Mouse (Mus musculus) liver, adult 2 months (tissue): ENCODE results near the gene Olfr1047. TPM values are rescaled to one million over a fixed set of nuclear protein-coding genes. Genes with fewer than 3 reads are reported as not detected.

Experiments
- DNase-seq: peaks from one replicate; pipeline ENCODE4 v3.0.0-alpha.2; 2011; ENCODE audit warnings: low read depth, low spot score; ENCODE audit errors: extremely low read depth
- H3K27ac ChIP-seq: fragments of 200-500 bp; replicated peaks from 2 replicates; pipeline ENCODE4 v1.5.1; 2012; ENCODE audit warnings: low read depth, mild to moderate bottlenecking, control low read depth, inconsistent platforms, low read length; ENCODE audit not compliant: insufficient read depth
- H3K27me3 ChIP-seq: fragments of 200-500 bp; 2 replicates; pipeline ENCODE4 v1.6.1; 2012; ENCODE audit warnings: mild to moderate bottlenecking, moderate library complexity, low read length, inconsistent platforms; ENCODE audit not compliant: control insufficient read depth, insufficient read depth
- H3K36me3 ChIP-seq: fragments of 200-500 bp; 2 replicates; pipeline ENCODE4 v1.6.1; 2012; ENCODE audit warnings: low read length, inconsistent platforms; ENCODE audit not compliant: control insufficient read depth, insufficient read depth
- H3K4me1 ChIP-seq: fragments of 200-500 bp; 2 replicates; pipeline ENCODE4 v1.6.1; 2011; ENCODE audit warnings: low read length; ENCODE audit not compliant: control insufficient read depth, insufficient read depth
- H3K4me3 ChIP-seq: fragments of 200-500 bp; 2 replicates; pipeline ENCODE4 v1.5.1; 2011; ENCODE audit warnings: low read depth, mild to moderate bottlenecking, control low read depth, low read length, moderate library complexity; ENCODE audit not compliant: insufficient read depth
- H3K79me2 ChIP-seq: fragments of 200-500 bp; 2 replicates; pipeline ENCODE4 v1.6.1; 2012; ENCODE audit warnings: inconsistent platforms, mild to moderate bottlenecking, low read length, moderate library complexity; ENCODE audit not compliant: control insufficient read depth, insufficient read depth
- H3K9ac ChIP-seq: fragments of 200-500 bp; 2 replicates; pipeline ENCODE4 v1.6.1; 2012; ENCODE audit warnings: low read depth, mild to moderate bottlenecking, control low read depth, inconsistent platforms, low read length
- CTCF ChIP-seq: fragments of 200-500 bp; IDR thresholded peaks from 2 replicates; pipeline ENCODE4 v1.5.1; 2011; ENCODE audit warnings: low read depth, low read length, control low read depth
- POLR2A ChIP-seq: fragments of 200-500 bp; IDR thresholded peaks from 2 replicates; pipeline ENCODE4 v1.6.1; 2011; ENCODE audit warnings: low read length, control low read depth; ENCODE audit not compliant: insufficient read depth; ENCODE audit errors: extremely low read depth
- WGBS: fragments of 180-500 bp; shearing (Covaris S2); methylation state at CpG from one replicate; pipeline ENCODE4 v1.1.7; 2018; 5-methylcytosine and 5-hydroxymethylcytosine counted together
- polyA plus RNA-seq: library from polyadenylated mRNA; depleted of rRNA; stranded (reverse); fragments of >200 nt; gene quantifications from 2 replicates; pipeline ENCODE4 v1.2.3, GENCODE M21; 2012; rRNA removed
- total RNA-seq: library from RNA; depleted of rRNA; stranded (reverse); fragments of >200 nt; gene quantifications from 2 replicates; pipeline ENCODE4 v1.2.3, GENCODE M21; 2014; rRNA removed

Olfr1047 gene
- total and polyA plus RNA-seq, 2 experiments, result not detected

DNA sequence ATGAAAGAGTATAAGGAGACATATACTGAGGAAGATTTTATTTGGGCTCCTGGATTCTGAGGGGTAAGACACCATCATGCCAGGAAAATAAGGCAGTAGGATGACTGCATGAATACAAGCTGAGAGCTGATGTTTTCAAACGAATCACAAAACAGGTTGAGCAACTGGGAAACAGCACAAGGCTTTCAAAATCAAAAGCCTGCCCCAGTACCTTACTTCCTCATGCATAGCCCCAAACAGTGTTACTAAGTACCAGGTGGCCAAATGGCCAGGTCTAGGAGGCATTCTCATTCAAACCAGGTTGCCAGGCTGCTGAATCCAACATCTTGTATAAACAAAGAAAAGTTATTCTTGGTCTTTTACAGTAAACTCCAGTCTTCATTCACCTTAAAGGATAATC, 35.3 kb downstream of the Olfr1047 start:
- Histone ChIP-seq H3K4me3 (no peak overlapping the region), H3K79me2 (no peaks in the 10 kb centered on the region), H3K4me1 (no peaks in the 10 kb centered on the region), H3K27me3 (no peaks in the 10 kb centered on the region), H3K36me3 (no peaks in the 10 kb centered on the region), H3K9ac (no peak overlapping the region), H3K27ac (no peak overlapping the region)
- WGBS, result 37% methylated on average over 1 of the region's 1 CpGs
- no peak for TF ChIP-seq CTCF
- no peak for TF ChIP-seq POLR2A
- DNase-seq, result no peak

DNA sequence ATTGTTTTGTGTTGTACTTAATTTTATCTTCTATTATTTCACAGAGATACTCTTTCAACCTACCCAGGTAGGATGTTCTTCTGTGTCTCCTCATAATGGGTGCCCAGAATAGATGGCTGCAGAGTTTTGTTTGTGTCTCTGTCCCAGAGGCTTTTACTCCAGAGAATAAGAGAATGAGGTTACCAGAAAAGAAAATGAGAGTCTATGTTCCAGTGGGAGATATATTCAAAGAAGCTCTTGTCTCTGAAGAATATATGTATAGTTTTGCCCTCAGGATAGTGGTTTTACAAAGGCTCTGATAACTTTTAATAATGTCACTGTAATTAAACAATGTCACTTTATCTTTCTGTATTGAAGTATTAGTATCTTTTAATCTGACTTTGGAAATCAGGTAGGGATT, 45.6 kb downstream of the Olfr1047 start, which contains the start of gene Olfr52:
TSS of gene Olfr52 (minus strand) at position 101 of the 400 bp plus-strand sequence.
- Histone ChIP-seq H3K4me1 (no peaks in the 10 kb centered on the region), H3K79me2 (no peaks in the 10 kb centered on the region), H3K27me3 (no peaks in the 10 kb centered on the region), H3K36me3 (no peaks in the 10 kb centered on the region), H3K9ac (no peak within 1 kb of the TSS), H3K27ac (no peak within 1 kb of the TSS), H3K4me3 (no peak within 1 kb of the TSS)
- TF ChIP-seq CTCF (no peak), POLR2A (no peak)
- DNase-seq, result no peak

DNA sequence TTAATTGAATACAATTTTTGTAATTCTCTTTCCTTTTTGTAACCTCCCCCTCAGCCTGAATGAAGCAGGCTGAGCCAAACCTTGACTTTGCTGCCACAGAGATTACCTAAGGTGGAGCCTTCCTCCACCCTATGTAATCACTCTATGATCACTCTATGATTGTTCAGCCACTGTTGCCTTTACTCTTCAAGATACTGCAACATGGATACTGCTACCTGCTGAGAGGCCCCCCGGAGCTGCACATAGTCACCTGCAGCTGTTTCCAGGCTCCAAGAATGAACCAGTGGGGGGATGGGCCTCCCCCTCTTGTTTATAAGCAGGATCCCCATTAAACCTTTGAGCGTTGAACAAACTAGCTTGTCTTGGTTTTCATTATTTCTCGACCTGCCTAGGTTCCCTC, 51.3 kb downstream of the Olfr1047 start:
- 78% methylated on average over 3 of the region's 3 CpGs for whole genome bisulfite sequencing
- TF ChIP-seq CTCF (no peak), POLR2A (no peak)
- no peak for DNase-seq
- Histone ChIP-seq H3K27me3 (no peaks in the 10 kb centered on the region), H3K9ac (no peak overlapping the region), H3K27ac (no peak overlapping the region), H3K36me3 (no peaks in the 10 kb centered on the region), H3K79me2 (no peaks in the 10 kb centered on the region), H3K4me1 (no peaks in the 10 kb centered on the region), H3K4me3 (no peak overlapping the region)

GRCm38 (mm10) chr2:86177720-86178119, 53.5 kb downstream of the Olfr1047 start, which contains the start of gene Olfr1044:
TSS of gene Olfr1044 (minus strand) at chr2:86177820.
- no peaks in the 10 kb centered on the region for H3K27me3 ChIP-seq
- no peaks in the 10 kb centered on the region for H3K36me3 ChIP-seq
- no peak within 1 kb of the TSS for H3K4me3 ChIP-seq
- no peak within 1 kb of the TSS for H3K27ac ChIP-seq
- H3K9ac ChIP-seq, result no peak within 1 kb of the TSS
- H3K79me2 ChIP-seq, result no peaks in the 10 kb centered on the region
- no peak for DNase-seq
- no peaks in the 10 kb centered on the region for H3K4me1 ChIP-seq
- TF ChIP-seq POLR2A (no peak), CTCF (no peak)

Other genes with a start within 250 kb of the Olfr1047 start
- not detected in 2 replicates for gene Olfr1031, start 241.1 kb downstream of the Olfr1047 start, total RNA-seq
- gene Olfr1031, start 241.1 kb downstream of the Olfr1047 start, polyA plus RNA-seq, result not detected in 2 replicates
- not detected in 2 replicates for gene Olfr1032, start 225.9 kb downstream of the Olfr1047 start, total RNA-seq
- gene Olfr1032, start 225.9 kb downstream of the Olfr1047 start, polyA plus RNA-seq, result not detected in 2 replicates
- gene Olfr1033, start 210.8 kb downstream of the Olfr1047 start, total RNA-seq, result 8.7 and 10.7 TPM in 2 replicates
- 1.7 TPM in 2 replicates for gene Olfr1033, start 210.8 kb downstream of the Olfr1047 start, polyA plus RNA-seq
- 2.4 and 2.6 TPM in 2 replicates for gene Olfr1034, start 185.5 kb downstream of the Olfr1047 start, total RNA-seq
- 0.90 and 0.93 TPM in 2 replicates for gene Olfr1034, start 185.5 kb downstream of the Olfr1047 start, polyA plus RNA-seq
- gene Olfr1036, start 157.4 kb downstream of the Olfr1047 start, total RNA-seq, result not detected in 2 replicates
- gene Olfr1036, start 157.4 kb downstream of the Olfr1047 start, polyA plus RNA-seq, result not detected in 2 replicates
- gene Olfr1037, start 144.0 kb downstream of the Olfr1047 start, total RNA-seq, result not detected in 2 replicates
- not detected in 2 replicates for gene Olfr1037, start 144.0 kb downstream of the Olfr1047 start, polyA plus RNA-seq
- not detected in 2 replicates for gene Olfr1039, start 95.5 kb downstream of the Olfr1047 start, total RNA-seq
- not detected in 2 replicates for gene Olfr1039, start 95.5 kb downstream of the Olfr1047 start, polyA plus RNA-seq
- not detected in 2 replicates for gene Olfr1040, start 84.7 kb downstream of the Olfr1047 start, total RNA-seq
- not detected in 2 replicates for gene Olfr1040, start 84.7 kb downstream of the Olfr1047 start, polyA plus RNA-seq
- not detected in 2 replicates for gene Olfr1042, start 69.6 kb downstream of the Olfr1047 start, total RNA-seq
- not detected in 2 replicates for gene Olfr1042, start 69.6 kb downstream of the Olfr1047 start, polyA plus RNA-seq
- not detected in 2 replicates for gene Olfr1043, start 63.9 kb downstream of the Olfr1047 start, total RNA-seq
- gene Olfr1043, start 63.9 kb downstream of the Olfr1047 start, polyA plus RNA-seq, result not detected in 2 replicates
- gene Olfr1044, start 53.6 kb downstream of the Olfr1047 start, total RNA-seq, result not detected in 2 replicates
- gene Olfr1044, start 53.6 kb downstream of the Olfr1047 start, polyA plus RNA-seq, result not detected in 2 replicates
- gene Olfr52, start 45.7 kb downstream of the Olfr1047 start, total RNA-seq, result not detected in 2 replicates
- gene Olfr52, start 45.7 kb downstream of the Olfr1047 start, polyA plus RNA-seq, result not detected in 2 replicates
- gene Olfr1045, start 28.4 kb downstream of the Olfr1047 start, total RNA-seq, result not detected in 2 replicates
- gene Olfr1045, start 28.4 kb downstream of the Olfr1047 start, polyA plus RNA-seq, result not detected in 2 replicates
- not detected in 2 replicates for gene Olfr1046, start 12.1 kb downstream of the Olfr1047 start, total RNA-seq
- gene Olfr1046, start 12.1 kb downstream of the Olfr1047 start, polyA plus RNA-seq, result not detected in 2 replicates
- gene Olfr1048, start 8.9 kb upstream of the Olfr1047 start, total RNA-seq, result not detected in 2 replicates
- not detected in 2 replicates for gene Olfr1048, start 8.9 kb upstream of the Olfr1047 start, polyA plus RNA-seq
- not detected in 2 replicates for gene Olfr1049, start 26.9 kb upstream of the Olfr1047 start, total RNA-seq
- gene Olfr1049, start 26.9 kb upstream of the Olfr1047 start, polyA plus RNA-seq, result not detected in 2 replicates
- not detected in 2 replicates for gene Olfr1051, start 47.7 kb upstream of the Olfr1047 start, total RNA-seq
- not detected in 2 replicates for gene Olfr1051, start 47.7 kb upstream of the Olfr1047 start, polyA plus RNA-seq
- gene Olfr1052, start 61.1 kb upstream of the Olfr1047 start, total RNA-seq, result not detected in 2 replicates
- gene Olfr1052, start 61.1 kb upstream of the Olfr1047 start, polyA plus RNA-seq, result not detected in 2 replicates
- not detected in 2 replicates for gene Olfr1053, start 83.9 kb upstream of the Olfr1047 start, total RNA-seq
- not detected in 2 replicates for gene Olfr1053, start 83.9 kb upstream of the Olfr1047 start, polyA plus RNA-seq
- not detected in 2 replicates for gene Olfr1054, start 104.0 kb upstream of the Olfr1047 start, total RNA-seq
- gene Olfr1054, start 104.0 kb upstream of the Olfr1047 start, polyA plus RNA-seq, result not detected in 2 replicates
- gene Olfr1055, start 118.9 kb upstream of the Olfr1047 start, total RNA-seq, result not detected in 2 replicates
- not detected in 2 replicates for gene Olfr1055, start 118.9 kb upstream of the Olfr1047 start, polyA plus RNA-seq
- not detected in 2 replicates for gene Olfr1056, start 131.1 kb upstream of the Olfr1047 start, total RNA-seq
- gene Olfr1056, start 131.1 kb upstream of the Olfr1047 start, polyA plus RNA-seq, result not detected in 2 replicates
- not detected in 2 replicates for gene Olfr1057, start 147.0 kb upstream of the Olfr1047 start, total RNA-seq
- gene Olfr1057, start 147.0 kb upstream of the Olfr1047 start, polyA plus RNA-seq, result not detected in 2 replicates
- not detected in 2 replicates for gene Olfr1058, start 157.2 kb upstream of the Olfr1047 start, total RNA-seq
- not detected in 2 replicates for gene Olfr1058, start 157.2 kb upstream of the Olfr1047 start, polyA plus RNA-seq
- gene Olfr1061, start 182.6 kb upstream of the Olfr1047 start, total RNA-seq, result not detected in 2 replicates
- not detected in 2 replicates for gene Olfr1061, start 182.6 kb upstream of the Olfr1047 start, polyA plus RNA-seq
- gene Olfr1062, start 195.3 kb upstream of the Olfr1047 start, total RNA-seq, result not detected in 2 replicates
- not detected in 2 replicates for gene Olfr1062, start 195.3 kb upstream of the Olfr1047 start, polyA plus RNA-seq
- gene Olfr1065, start 219.2 kb upstream of the Olfr1047 start, total RNA-seq, result not detected in 2 replicates
- not detected in 2 replicates for gene Olfr1065, start 219.2 kb upstream of the Olfr1047 start, polyA plus RNA-seq
- gene Olfr1066, start 224.9 kb upstream of the Olfr1047 start, total RNA-seq, result not detected in 2 replicates
- not detected in 2 replicates for gene Olfr1066, start 224.9 kb upstream of the Olfr1047 start, polyA plus RNA-seq